Mouse (Mus musculus): ENCODE results near the gene Klf3.

- TF ChIP-seq CTCF (IDR thresholded peaks at IDR 0.05; ENCODE audit: low read depth) (no peak), EP300 (IDR thresholded peaks at IDR 0.05; ENCODE audit: low read depth) (no peak)
Measured at GRCm38 (mm10) chr5:64819390-64819789, 16.2 kb downstream of the Klf3 start.

All from liver, embryonic 14.5 days (tissue).